Mouse (Mus musculus) retina, postnatal 7 days (tissue): ENCODE measurements around the gene Gtf2ird2.

Source experiments
- DNase-seq: peaks from one replicate; pipeline ENCODE4 v3.0.0-alpha.2; 2012; ENCODE audit warnings: low read depth, low spot score

Gtf2ird2 gene

GRCm38 (mm10) chr5:134183880-134184808 lies at the start of gene Gtf2ird2:
Gtf2ird2 (plus strand) TSS chr5:134184019.
- DNase-seq = peak; percentile 96

GRCm38 (mm10) chr5:134136022-134136421 lies 47.8 kb upstream of the Gtf2ird2 start:
- DNase-seq = no peak

- no peak for DNase-seq
These were observed 45.9 kb upstream of the Gtf2ird2 start for GRCm38 (mm10) chr5:134137933-134138332.

- DNase-seq = no peak
These were observed 44.4 kb upstream of the Gtf2ird2 start for GRCm38 (mm10) chr5:134139429-134139828.

GRCm38 (mm10) chr5:134141236-134141635 lies 42.6 kb upstream of the Gtf2ird2 start:
- no peak for DNase-seq

- no peak for DNase-seq
These were observed 41.4 kb upstream of the Gtf2ird2 start for GRCm38 (mm10) chr5:134142381-134142780.

- no peak for DNase-seq
These were observed 38.8 kb upstream of the Gtf2ird2 start for GRCm38 (mm10) chr5:134144986-134145385.

- DNase-seq = no peak
These were observed 36.5 kb upstream of the Gtf2ird2 start for GRCm38 (mm10) chr5:134147194-134147753.

GRCm38 (mm10) chr5:134148153-134148552 lies 35.7 kb upstream of the Gtf2ird2 start:
- DNase-seq = no peak

GRCm38 (mm10) chr5:134151895-134152294 lies 31.9 kb upstream of the Gtf2ird2 start:
- DNase-seq = no peak

GRCm38 (mm10) chr5:134155916-134156466 lies 27.8 kb upstream of the Gtf2ird2 start:
- no peak for DNase-seq

GRCm38 (mm10) chr5:134164688-134165087 lies 19.1 kb upstream of the Gtf2ird2 start:
- DNase-seq = no peak

- no peak for DNase-seq
These were observed 17.2 kb upstream of the Gtf2ird2 start for GRCm38 (mm10) chr5:134166642-134167041.

- no peak for DNase-seq
These were observed 15.8 kb upstream of the Gtf2ird2 start for GRCm38 (mm10) chr5:134168033-134168432.

GRCm38 (mm10) chr5:134169231-134169630 lies 14.6 kb upstream of the Gtf2ird2 start:
- no peak for DNase-seq

- no peak for DNase-seq
These were observed 13.7 kb upstream of the Gtf2ird2 start for GRCm38 (mm10) chr5:134170167-134170566.

- no peak for DNase-seq
These were observed 10.6 kb upstream of the Gtf2ird2 start for GRCm38 (mm10) chr5:134173206-134173605.

GRCm38 (mm10) chr5:134175696-134176095 lies 8.1 kb upstream of the Gtf2ird2 start:
- no peak for DNase-seq

- DNase-seq = peak; percentile 86
These were observed 7.5 kb upstream of the Gtf2ird2 start, which contains the start of gene Rcc1l for GRCm38 (mm10) chr5:134176169-134176881. Rcc1l (minus strand) TSS chr5:134176774.

GRCm38 (mm10) chr5:134178536-134178935 lies 5.3 kb upstream of the Gtf2ird2 start:
- no peak for DNase-seq

GRCm38 (mm10) chr5:134179871-134180270 lies 3.9 kb upstream of the Gtf2ird2 start:
- peak; percentile 75 for DNase-seq

- DNase-seq = no peak
These were observed 1.6 kb upstream of the Gtf2ird2 start for GRCm38 (mm10) chr5:134182172-134182571.
